Mouse (Mus musculus) left cerebral cortex, adult 9 months (tissue): ENCODE measurements around the gene Mb.

ENCODE experiments used
- DNase-seq, 2 experiments: peaks; one replicate each; pipeline ENCODE4 v3.0.0; 2022; ENCODE audit warnings: low spot score in 2 of 2

Mb gene

DNA sequence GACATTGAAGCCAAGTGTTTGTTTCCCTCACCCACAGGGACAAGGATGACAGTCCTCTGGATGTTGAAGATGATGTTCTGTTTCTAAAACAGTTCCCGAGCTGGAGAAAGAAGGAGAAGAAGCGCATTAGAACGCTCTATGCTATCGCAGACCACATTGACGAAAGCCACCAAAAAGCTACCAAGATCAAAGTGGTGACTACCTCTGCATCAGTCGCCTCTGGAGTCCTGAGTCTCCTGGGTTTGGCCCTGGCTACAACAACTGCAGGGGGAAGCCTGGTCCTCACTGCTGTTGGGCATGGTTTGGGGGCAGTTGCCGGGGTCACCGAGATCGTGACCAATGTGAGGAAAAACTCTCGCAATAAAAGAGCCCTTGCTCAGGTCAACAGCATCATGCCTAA, at the start of gene Mb:
TSS of gene Mb (minus strand) at position 101 of the 400 bp plus-strand sequence.
- DNase-seq = no peak

DNA sequence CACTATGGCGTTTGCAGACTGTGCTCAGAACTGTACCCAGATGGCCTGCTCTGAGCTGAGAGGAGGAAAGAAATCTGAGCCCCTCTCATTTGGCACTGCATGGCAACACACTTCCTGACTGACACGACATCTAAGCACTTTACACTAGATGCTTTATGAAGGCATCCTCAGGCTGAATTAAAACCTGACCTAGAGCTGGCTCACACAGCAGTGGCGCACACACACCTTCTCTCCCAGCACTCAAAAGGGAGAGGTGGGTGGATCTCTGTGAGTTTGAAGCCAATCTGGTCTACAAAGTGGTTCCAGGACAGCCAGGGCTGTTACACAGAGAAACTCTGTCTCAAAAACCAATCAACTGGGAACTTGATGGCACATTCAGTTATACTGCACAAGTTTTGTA, 49.3 kb upstream of the Mb start:
- DNase-seq = no peak

DNA sequence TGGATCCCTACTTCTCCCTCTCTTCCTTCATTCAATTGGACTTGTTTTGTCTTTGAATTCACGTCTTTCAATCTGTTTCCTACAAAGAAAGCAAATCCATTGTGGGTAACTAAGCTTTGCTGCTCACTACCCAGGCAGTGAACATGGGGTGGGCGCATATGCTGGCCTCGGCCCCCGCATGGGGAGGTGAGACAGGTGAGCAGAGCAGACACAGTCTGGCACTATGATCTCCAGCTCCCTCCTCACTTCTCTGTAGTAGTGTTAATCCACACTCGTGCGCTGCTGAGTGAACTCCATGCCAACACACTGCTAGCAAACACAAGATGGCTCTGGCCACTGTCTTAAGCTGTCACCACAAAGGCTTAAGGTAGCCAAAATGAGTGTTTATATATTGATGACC, 46.9 kb upstream of the Mb start:
- no peak for DNase-seq

DNA sequence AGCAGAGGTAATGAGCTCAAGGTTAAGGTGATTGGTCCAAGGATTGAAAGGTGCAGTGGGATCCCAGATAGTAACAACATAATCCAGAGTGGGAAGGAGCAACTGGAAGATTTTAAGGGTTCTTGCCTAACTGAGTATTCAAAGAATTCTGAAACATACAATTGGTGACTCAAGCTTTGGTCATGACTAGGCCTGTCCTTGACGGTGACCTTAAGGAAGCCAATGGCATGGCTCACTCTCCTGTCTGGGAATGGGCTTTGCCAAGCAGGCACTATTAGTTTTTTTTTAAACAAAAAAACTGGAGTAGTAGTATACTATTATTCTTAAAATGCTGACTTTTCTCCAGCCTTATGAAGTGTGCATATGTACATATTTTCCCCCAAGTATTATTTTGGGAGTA, 44.7 kb upstream of the Mb start:
- no peak for DNase-seq

DNA sequence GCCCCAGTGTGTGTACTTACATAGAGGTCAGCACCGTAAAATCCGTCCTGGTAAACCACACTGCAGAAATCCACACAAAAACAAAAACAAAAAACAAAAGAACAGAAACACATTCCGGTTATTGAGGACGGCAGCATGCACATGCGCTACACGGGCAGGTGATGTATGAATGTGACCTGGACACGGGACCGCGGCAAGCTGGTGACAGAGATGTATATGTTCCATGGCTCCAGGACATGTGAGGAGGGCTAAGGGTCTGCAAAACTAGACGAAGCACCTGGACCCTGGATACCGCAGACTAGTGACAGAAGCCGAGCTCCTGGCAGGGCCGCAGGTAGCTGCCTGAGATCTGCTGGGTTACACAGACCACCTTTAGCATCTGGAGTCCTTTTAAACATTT, 44.0 kb upstream of the Mb start:
- no peak for DNase-seq

DNA sequence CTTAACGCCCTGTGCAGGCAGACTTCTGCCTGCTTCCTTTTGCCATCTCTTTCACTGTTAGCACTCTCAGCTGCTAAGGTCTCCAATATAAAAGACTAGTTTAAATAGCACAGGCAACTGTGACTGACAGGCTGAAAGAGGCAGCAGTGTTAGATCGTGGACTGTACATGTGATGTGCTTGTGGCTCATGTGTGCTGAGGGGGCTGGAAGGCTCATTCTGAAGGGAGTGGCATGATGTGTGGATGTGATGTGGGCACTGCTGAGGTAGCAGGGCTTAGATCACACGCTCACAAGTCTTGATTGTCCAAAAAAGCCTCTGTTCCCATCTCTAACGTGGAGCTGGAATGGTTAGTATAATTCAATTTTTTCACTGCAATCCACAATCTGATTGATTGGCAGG, 40.9 kb upstream of the Mb start:
- peak in 1 of 2 experiments; percentile 42 for DNase-seq

DNA sequence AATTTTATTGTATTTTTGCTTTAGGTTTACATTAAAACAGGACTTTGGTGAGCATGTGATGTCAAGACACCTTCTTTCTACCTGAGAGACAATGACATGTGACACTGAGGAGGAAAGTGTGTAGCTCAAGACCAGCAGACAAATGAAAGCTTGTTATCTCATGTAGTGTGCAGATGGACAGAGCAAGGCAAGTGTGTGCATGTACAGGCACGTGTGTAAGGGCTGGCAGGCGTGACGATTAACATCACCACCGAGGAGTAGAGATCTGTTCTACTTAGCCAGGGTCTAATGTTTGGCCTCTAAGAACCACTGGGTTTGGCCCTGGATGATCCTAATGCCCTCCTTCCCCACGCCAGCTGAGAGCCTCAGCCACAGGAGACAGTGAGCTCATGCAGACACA, 40.1 kb upstream of the Mb start:
- DNase-seq = no peak

DNA sequence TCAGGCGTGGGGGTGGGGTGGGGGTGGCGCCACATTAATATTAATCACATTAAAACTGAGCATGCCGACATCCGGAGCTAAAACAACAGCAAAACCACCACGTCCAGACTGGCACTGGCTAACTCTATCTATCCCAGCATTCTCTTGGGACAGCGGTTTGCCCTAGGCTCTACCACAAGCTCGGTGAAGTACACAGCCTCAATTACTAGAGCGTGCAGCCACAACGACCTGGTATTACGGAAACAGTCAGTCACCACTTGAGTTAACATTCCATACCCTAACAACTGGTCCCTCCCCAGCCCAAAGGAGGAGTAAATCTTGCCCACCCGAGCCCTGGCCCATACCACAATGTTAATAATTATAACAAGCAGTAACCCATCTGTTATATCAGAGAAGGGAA, 38.8 kb upstream of the Mb start:
- no peak for DNase-seq

DNA sequence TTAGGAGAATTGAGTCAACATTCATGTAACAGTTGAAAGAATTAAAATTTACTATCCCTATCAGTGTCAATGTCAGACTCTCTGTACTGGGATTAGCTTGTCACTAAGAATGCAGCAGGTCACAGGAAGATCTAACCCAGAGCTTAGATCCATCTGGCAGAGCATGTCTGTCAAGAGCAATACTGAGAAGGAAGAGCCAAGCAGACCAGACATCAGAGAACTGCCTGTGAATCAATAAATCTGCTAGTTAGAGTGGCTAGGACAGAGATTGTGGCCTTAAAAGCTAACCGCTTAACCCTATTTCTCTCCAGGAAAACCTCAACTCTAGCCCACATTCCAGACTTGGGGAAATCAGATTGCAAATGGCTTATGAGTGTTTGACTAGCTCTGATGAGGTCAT, 36.0 kb upstream of the Mb start:
- no peak for DNase-seq

DNA sequence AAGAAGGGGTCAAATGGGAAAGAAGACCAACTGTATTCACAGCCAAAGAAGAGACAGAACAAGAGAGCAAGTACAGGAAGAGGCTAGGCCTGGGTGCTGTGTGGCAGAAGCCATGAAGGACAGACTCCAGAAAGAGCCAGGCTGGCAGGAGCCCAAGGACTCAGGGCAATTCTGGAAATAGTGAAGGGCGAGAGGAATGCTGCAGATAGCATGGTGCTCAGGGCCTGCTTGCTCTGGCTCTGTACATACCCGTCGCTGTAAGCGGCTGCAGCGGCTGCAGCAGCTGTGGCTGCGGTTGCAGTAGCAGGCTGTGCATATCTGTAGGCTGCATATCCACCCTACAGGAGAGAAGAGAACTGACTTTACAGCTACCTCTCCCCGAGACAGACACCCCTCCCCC, 35.3 kb upstream of the Mb start:
- DNase-seq = no peak

DNA sequence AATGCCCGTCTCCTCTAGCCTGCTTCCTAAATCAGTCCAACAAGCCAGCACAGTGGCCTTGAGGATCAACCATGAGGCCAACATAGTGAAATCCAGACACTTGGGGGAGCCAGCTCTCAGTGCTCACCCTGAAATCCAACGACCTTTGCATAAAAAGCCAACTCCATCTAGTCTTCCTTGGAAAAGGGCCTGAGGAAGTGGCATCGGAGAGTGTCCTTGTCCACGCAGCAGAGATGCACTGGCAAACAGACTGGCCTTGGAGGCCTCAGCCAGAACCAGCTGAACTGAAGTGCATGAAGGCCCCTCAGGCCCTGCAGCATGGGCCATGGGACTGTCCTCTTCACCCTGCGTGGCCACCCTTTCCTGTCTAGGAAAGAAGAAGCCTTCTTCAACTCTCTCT, 31.0 kb upstream of the Mb start:
- DNase-seq = no peak

DNA sequence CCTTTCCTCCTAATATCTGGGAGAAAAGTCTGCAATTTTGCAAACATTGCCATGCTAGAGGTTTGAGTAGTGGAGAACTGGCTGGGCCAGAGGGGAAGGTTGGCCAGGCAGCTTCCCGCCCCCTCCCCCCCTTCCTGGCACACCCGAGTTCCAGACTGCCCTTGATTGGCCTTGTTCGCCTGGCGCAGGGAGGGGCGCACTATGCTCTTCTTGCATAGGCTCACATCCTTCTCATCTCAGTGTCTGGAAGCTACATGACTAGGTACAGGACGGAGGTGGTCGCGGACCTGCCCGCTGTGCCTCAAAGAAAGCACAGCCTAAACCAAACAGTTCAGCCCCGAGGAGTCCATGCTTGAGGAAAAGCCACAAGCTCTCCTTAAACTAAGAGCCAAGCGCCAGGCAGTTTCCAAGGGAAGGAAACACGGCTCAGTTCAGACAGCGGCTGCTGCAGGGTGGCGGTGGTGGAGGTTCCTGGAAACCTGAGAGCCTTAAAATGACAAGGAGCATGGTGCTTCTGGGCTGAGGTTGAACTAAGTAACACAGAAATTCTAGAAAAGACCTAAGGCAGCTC, 30.3 kb upstream of the Mb start:
- no peak for DNase-seq

DNA sequence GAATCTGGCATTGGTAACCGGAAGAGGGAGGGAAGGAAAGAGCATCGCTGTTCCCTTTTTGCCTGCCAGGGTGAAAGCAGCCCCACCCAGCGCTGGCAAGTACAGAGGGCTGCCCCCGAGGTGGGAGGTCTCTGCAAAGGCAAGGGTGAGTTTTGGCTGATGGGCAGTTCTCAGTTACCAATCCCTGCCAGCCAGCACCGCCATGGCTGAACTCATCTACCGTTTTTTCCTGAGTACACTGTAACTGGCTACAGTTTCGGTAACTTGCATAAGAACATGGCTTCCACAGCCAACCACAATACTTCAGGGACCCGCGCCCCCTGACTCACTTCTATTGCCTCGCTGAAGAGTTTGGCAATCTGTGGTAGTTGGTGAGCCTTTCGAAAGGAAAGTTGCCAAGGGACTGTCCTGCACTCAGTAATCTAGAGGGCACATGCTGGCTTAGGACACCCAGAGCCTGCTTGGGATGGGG, 29.5 kb upstream of the Mb start:
- DNase-seq = no peak

DNA sequence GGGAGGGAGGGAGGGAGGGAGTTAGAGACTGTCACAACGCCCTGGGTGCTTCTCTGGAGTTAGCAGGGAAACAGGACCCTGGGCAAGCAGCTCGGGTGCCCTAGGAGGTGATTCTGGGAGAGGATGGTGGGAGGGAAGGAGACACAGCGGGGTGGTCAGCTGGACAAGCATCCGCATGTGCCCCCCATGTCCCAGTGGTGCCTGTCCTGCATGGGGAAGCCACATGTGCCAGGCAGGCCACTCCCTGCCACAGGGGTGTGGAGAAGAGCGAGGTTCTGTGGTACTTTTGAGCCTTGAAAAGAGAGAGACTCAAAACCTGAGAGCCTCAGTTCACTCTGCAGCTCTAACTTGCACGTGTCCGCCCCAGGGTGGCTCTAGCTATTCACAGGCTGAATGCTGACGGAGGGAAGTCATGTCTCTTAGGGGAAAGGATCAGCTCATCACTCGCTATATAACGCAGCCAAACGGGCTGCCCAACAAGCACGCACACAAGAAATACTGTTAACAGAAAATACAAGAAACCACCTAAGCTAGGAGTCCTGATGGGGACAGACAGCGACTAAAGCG, 28.9 kb upstream of the Mb start:
- DNase-seq = no peak

DNA sequence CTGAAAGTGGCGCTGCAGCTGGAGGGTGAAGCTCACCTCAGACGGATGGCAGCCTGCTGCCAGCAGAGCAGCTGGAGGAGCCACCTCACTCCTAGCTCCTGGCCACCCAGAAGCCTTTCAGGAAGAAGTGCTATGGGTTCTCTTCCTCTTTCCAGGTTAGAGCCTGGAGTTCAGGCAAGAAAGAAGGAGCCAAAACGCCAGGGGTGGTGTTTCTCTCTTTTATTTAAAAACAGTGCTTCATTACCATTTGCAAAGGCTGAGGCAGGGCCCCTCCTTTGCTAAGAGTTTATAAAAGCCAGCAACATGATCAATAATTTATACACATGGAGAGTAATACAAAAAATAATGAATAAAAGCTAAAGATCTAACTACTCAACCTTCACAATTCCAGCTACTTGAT, 28.3 kb upstream of the Mb start:
- DNase-seq = no peak

DNA sequence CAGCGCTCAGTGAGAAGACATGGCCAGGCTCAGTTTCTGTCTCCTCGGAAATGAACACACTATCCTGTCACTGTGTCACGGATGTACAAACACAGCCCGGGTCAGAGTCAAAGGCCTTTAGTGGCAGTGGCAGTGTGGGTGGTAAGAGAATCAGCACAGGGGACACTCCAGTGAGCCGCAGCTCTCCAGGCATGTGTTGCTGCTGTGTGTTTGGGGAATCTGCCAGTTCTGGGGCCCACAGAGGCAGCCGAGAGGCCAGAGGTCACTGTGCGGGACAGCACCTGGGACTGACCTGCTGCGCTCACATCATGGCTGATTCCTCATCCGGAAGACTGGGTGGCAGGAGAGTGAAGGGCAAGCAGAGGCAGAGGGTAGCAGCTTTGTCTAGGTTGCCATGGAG, 27.4 kb upstream of the Mb start:
- no peak for DNase-seq

DNA sequence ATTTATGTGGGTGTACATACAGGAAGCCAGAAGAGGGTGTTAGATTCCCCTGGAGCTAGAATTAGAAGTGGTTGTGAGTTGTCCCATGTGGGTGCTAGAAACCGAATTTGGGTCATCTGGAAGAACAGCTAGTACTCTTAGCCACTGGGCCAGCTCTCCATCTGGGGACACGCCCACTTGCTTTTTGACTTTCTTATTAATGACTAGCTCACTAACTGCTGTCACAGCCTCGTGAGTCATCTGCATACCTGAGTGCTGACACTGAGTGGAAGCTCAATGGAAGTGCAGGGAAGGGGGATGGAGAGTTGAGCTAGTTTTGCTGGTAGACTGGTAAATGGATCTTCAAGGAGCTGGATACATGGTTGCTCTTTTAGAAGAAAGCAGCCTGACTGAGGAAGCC, 26.1 kb upstream of the Mb start:
- no peak for DNase-seq

DNA sequence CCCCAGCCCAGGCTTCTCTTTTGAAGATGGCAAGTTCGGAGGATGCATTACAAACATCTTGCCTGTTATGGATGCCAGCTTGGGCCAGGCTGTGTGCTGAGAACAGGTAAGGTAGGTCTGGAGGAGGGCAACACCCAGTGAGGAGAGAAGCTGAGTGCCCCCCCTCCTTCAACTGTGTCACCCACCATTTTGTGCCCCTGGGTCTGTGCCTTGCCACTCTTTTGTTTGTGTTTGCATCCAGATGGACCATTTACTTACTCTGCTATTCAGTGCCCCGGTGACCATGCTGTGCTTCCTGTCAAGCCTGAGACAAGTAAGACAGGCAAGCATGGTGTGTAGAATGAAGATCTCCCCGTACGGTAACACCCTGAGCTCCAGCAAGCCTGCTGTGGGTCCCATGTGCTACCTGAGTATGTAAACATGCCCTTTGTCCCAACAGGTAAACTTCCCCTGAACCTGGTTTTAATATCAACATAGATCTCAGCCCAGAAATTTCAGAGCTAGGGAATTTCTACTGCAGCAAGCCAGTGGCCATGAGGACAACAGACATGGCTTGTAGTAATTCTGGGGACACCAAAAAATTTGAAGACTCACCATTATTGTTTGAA, 22.2 kb upstream of the Mb start:
- no peak for DNase-seq

DNA sequence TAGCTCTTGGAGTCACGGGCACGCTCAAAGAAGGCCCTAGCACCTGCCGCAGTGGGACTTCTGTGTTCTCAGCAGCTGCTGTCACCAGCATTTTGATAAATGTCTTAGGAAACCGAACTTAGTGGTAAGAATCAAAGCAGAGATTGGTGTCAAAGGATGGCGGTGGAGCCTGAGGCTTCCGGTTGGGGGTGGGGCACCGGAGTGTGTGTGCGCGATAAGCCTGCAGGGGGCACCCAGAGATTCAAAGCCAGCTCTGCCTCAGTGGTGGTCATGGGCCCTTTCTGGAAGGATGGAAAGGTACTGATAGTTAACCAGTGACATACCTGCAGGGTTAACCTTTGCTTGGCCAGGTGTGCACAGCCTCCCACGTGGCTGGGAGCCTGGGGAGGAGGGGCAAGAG, 21.0 kb upstream of the Mb start:
- DNase-seq = no peak

DNA sequence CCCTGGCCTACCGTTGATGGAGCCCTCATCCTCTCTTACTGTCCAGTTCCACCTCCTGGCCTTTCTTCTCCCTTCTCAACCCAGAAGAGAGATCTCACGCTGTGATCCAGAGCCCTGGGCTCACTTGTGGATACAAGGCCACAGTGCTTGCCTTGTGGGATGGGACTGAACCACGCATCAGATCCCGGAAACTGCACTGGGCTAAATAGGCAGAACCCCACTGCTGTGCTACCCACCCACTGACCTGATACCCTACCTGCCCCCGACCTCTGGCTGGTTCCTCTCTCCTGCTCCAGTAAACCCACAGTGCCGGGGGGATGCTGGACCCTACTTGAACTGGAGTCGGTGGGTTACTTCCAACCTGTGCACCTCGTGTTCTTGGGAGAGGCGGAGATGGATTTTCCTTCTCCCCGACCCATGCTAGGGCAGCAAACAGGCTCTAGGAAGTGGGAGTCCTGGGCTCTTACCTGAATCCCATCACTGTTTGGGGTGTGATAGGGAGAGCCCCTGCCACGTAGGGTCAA, 20.3 kb upstream of the Mb start:
- no peak for DNase-seq

DNA sequence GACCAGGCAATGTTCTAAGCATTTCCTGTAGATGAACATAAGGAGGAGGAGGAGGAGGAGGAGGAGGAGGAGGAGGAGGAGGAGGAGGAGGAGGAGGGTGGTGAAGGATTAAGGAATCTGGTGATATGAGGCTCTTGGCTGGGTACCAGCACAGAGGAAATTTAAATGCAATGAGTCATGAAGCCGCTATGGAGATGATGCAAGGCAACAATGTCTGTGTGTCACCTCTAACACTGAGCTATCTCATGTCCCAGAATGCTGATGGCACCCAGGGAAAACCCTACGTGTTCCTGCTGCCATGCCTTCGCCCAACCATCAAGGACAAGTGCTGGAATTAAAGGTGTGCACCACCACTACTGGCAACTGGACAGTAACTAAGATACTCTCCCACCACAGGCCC, 18.5 kb upstream of the Mb start:
- peak in 1 of 2 experiments; percentile 72 for DNase-seq

DNA sequence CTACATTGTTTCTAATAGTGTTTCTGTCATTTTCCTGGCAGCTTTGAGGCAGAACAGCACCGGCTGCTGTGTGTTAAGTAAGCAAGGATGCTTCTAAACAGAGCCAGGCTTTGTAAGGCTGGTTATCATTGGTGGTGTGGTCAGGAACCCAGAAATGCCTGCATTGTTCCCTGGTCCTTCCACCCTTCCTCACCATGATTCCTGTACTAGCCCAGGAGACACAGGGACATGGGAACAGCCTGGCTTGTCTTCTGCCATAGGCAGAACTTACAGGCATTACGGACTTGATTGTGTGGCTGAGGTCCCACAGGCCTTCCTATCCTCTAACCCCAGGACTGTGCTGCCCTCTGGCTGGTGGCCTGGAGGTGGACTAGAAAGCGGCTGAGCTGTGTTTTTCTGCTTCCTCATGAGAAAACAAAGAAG, 18.0 kb upstream of the Mb start:
- DNase-seq = peak in 1 of 2 experiments; percentile 63

DNA sequence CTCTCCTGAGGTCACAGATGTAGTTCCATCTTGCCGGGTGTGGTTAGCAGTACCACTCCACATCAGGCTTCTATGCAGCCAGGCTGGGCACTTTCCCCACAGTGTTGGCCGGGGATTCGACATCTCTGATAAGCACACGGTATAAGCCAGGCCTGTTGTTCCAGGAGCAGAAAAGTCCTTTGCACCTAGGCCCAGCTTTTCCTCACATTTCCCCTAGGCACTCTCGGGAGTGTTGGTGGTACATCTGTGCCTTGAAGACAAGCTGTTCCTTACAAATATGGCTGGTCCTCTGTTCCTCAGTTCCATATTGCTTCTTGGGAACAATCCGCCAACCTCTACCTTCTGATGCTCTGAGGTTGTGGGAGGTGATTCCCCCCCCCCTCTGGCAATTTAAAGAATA, 15.8 kb upstream of the Mb start:
- DNase-seq = peak in 1 of 2 experiments; percentile 64
